ENCODE assay signal across 33 mouse cellular contexts in genomic region chr11:68539621-68540020, GRCm38 (mm10). TPM values are rescaled to one million over a fixed set of nuclear protein-coding genes. Genes with fewer than 3 reads are reported as not detected.
DNase-seq lines count a peak whose midpoint lies in the region; ATAC-seq and TF ChIP-seq lines count a peak whose summit lies in the region.
"Had no signal": no experiment of that assay in that cellular context is flagged by ENCODE, and none has a peak within 500 bp of the region (broad histone marks: within the 10 kb centered on the region; RNA-seq: fewer than 3 reads in every experiment).

No protein-coding gene starts in this region.

- H3K27ac ChIP-seq in midbrain, embryonic 11.5 days (ENCODE audit: low read depth, low read length) = no peak overlapping the region
- no peak overlapping the region for H3K27ac ChIP-seq in midbrain, postnatal 0 days (ENCODE audit: low read depth, low read length)
- no peak overlapping the region for H3K27ac ChIP-seq in forebrain, embryonic 13.5 days
- H3K27ac ChIP-seq: embryonic facial prominence, embryonic 10.5 days; embryonic facial prominence, embryonic 13.5 days; forebrain, embryonic 12.5 days; gastrocnemius, adult 2 months; heart, embryonic 10.5 days; heart, embryonic 13.5 days; hindbrain, embryonic 14.5 days; hindbrain, postnatal 0 days had no signal

- no peaks in the 10 kb centered on the region for H3K9me3 ChIP-seq in midbrain, embryonic 11.5 days (ENCODE audit: control insufficient read depth, low read length)
- H3K9me3 ChIP-seq in midbrain, postnatal 0 days (ENCODE audit: low read length) = no peaks in the 10 kb centered on the region
- H3K9me3 ChIP-seq in forebrain, embryonic 13.5 days (replicated peaks) = no peaks in the 10 kb centered on the region
- H3K9me3 ChIP-seq: embryonic facial prominence, embryonic 10.5 days; embryonic facial prominence, embryonic 13.5 days; forebrain, embryonic 12.5 days; heart, embryonic 10.5 days; heart, embryonic 13.5 days had no signal

- ATAC-seq in frontal cortex, adult (ENCODE audit: low TSS enrichment) = peak; percentile 75
- no peak for ATAC-seq in midbrain, embryonic 11.5 days (ENCODE audit: low FRiP score)
- ATAC-seq in midbrain, postnatal 0 days (ENCODE audit: low FRiP score) = no peak
- ATAC-seq in Patski = peak; percentile 20
- no peak for ATAC-seq in forebrain, embryonic 13.5 days
- ATAC-seq: forebrain, embryonic 16.5 days; hindbrain, postnatal 0 days; inflammation-experienced regulatory T-cells, adult 6 months; intestine, embryonic 16.5 days had no signal

- in situ Hi-C loops in Patski (cut with MboI; ENCODE audit: low pct_unique_long_range_greater_than_20kb) = no loop called here

- no peaks in the 10 kb centered on the region for H3K4me1 ChIP-seq in midbrain, embryonic 11.5 days (ENCODE audit: control insufficient read depth, insufficient read depth, low read length)
- no peaks in the 10 kb centered on the region; the same call in 1 of the 2 replicates for H3K4me1 ChIP-seq in midbrain, postnatal 0 days (ENCODE audit: insufficient read depth, low read length)
- 0 out of 2 replicates have a peak, but pooled peaks cover 3% of the 10 kb centered on the region for H3K4me1 ChIP-seq in forebrain, embryonic 13.5 days

- DNase-seq in frontal cortex, postnatal 14 days (ENCODE audit: low spot score in 2 of 2) = no peak
- DNase-seq in midbrain, embryonic 11.5 days (ENCODE audit: low spot score, missing footprints) = peak; percentile 56
- DNase-seq in midbrain, postnatal 0 days (ENCODE audit: low spot score) = no peak
- DNase-seq in Patski (ENCODE audit: low read depth, low spot score) = no peak
- DNase-seq: adrenal gland, postnatal 10 days; adrenal gland, postnatal 36 days; cerebellum, adult 11-12 months; cerebellum, adult 8-10 months; cerebellum, postnatal 10 days; cerebellum, postnatal 36 days; embryo, embryonic 11 days; gastrocnemius, adult 2 months; gastrocnemius, postnatal 14 days; heart, adult 18-20 months; heart, postnatal 14 days; heart, postnatal 4 days had no signal

- POLR2A ChIA-PET in Patski (lab: Charles Lee) = no interaction called here

- WGBS in midbrain, embryonic 11.5 days = 64% methylated on average over 5 of the region's 5 CpGs
- 62% methylated on average over 5 of the region's 5 CpGs for WGBS in midbrain, postnatal 0 days
- WGBS in forebrain, embryonic 13.5 days = 66% methylated on average over 5 of the region's 5 CpGs

- H3K4me3 ChIP-seq in midbrain, embryonic 11.5 days (ENCODE audit: low read depth, low read length) = no peak overlapping the region
- H3K4me3 ChIP-seq in midbrain, postnatal 0 days (ENCODE audit: low read depth, low read length) = no peak overlapping the region
- H3K4me3 ChIP-seq in forebrain, embryonic 13.5 days = no peak overlapping the region
- H3K4me3 ChIP-seq: embryonic facial prominence, embryonic 10.5 days; embryonic facial prominence, embryonic 13.5 days; erythroblast, embryonic 14.5 days; forebrain, embryonic 12.5 days; gastrocnemius, adult 2 months; heart, embryonic 10.5 days; heart, embryonic 13.5 days had no signal

- no peaks in the 10 kb centered on the region for H3K36me3 ChIP-seq in midbrain, embryonic 11.5 days (ENCODE audit: control insufficient read depth, insufficient read depth, low read length)
- H3K36me3 ChIP-seq in midbrain, postnatal 0 days (ENCODE audit: insufficient read depth, low read length) = no peaks in the 10 kb centered on the region
- H3K36me3 ChIP-seq in forebrain, embryonic 13.5 days (ENCODE audit: poor library complexity, severe bottlenecking) = no peaks in the 10 kb centered on the region
- H3K36me3 ChIP-seq: embryonic facial prominence, embryonic 10.5 days; embryonic facial prominence, embryonic 13.5 days; forebrain, embryonic 12.5 days; heart, embryonic 10.5 days; heart, embryonic 13.5 days had no signal

- no peak overlapping the region for H3K9ac ChIP-seq in midbrain, embryonic 11.5 days (ENCODE audit: low read length)
- H3K9ac ChIP-seq in midbrain, postnatal 0 days (replicated peaks; ENCODE audit: low read length, poor library complexity, severe bottlenecking) = no peak overlapping the region
- no peak overlapping the region for H3K9ac ChIP-seq in forebrain, embryonic 13.5 days
- H3K9ac ChIP-seq: embryonic facial prominence, embryonic 13.5 days; forebrain, embryonic 12.5 days; heart, embryonic 13.5 days; hindbrain, embryonic 14.5 days had no signal

- CTCF ChIA-PET in Patski (lab: Charles Lee) = no interaction called here

- no peak for TF ChIP-seq CTCF in midbrain, postnatal 0 days (IDR thresholded peaks at IDR 0.05)
- no peak for TF ChIP-seq CTCF in Patski (IDR thresholded peaks at IDR 0.05)

- H3K27me3 ChIP-seq in midbrain, embryonic 11.5 days (ENCODE audit: control insufficient read depth, insufficient read depth, low read length) = no peaks in the 10 kb centered on the region
- no peaks in the 10 kb centered on the region for H3K27me3 ChIP-seq in midbrain, postnatal 0 days (ENCODE audit: insufficient read depth, low read length)
- no peaks in the 10 kb centered on the region for H3K27me3 ChIP-seq in Patski
- H3K27me3 ChIP-seq in forebrain, embryonic 13.5 days = no peaks in the 10 kb centered on the region
- H3K27me3 ChIP-seq: embryonic facial prominence, embryonic 13.5 days had no signal

- no peak overlapping the region for H3K4me2 ChIP-seq in midbrain, embryonic 11.5 days
- no peak overlapping the region for H3K4me2 ChIP-seq in midbrain, postnatal 0 days (ENCODE audit: low read depth, low read length, poor library complexity, severe bottlenecking)
- no peak overlapping the region for H3K4me2 ChIP-seq in forebrain, embryonic 13.5 days
- H3K4me2 ChIP-seq: embryonic facial prominence, embryonic 13.5 days; forebrain, embryonic 12.5 days; heart, embryonic 13.5 days; hindbrain, embryonic 14.5 days had no signal

RNA-seq across cellular contexts. Expression of gene Mfsd6l, which starts 16.4 kb away (rescaled TPM):
- polyA plus RNA-seq in midbrain, embryonic 11.5 days (2014; fragmentation: Nextera tagmentation; extraction: Ambion mirVana) = not detected in 2 replicates
- total RNA-seq in midbrain, postnatal 0 days (2014; rRNA removed) = 0.11 and 0.33 TPM in 2 replicates
- 0.19 TPM in 1 of 2 replicates, not detected in the other for polyA plus RNA-seq in midbrain, postnatal 0 days (2015; fragmentation: Nextera tagmentation; extraction: Ambion mirVana)
- 0.08 TPM for polyA plus RNA-seq in Patski (2021)
- not detected in 2 replicates for polyA plus RNA-seq in forebrain, embryonic 13.5 days (2015; fragmentation: Nextera tagmentation; extraction: Ambion mirVana)
- total RNA-seq: adrenal gland, adult 18-20 months; adrenal gland, postnatal 36 days; gastrocnemius, postnatal 14 days had no signal
- polyA plus RNA-seq: erythroblast, embryonic 14.5 days; forebrain, embryonic 12.5 days; forebrain, embryonic 16.5 days; heart, embryonic 13.5 days; hindbrain, embryonic 11.5 days; hindbrain, embryonic 14.5 days; inflammation-experienced regulatory T-cells, adult 6 months had no signal

RNA-seq across cellular contexts. Expression of gene Pik3r6, which starts 36.8 kb away (rescaled TPM):
- polyA plus RNA-seq in midbrain, embryonic 11.5 days (2014; fragmentation: Nextera tagmentation; extraction: Ambion mirVana) = 0.98 and 1.3 TPM in 2 replicates
- total RNA-seq in midbrain, postnatal 0 days (2014; rRNA removed) = 1.8 and 2.2 TPM in 2 replicates
- 1.2 and 1.5 TPM in 2 replicates for polyA plus RNA-seq in midbrain, postnatal 0 days (2015; fragmentation: Nextera tagmentation; extraction: Ambion mirVana)
- polyA plus RNA-seq in Patski (2021) = 1.5 TPM
- polyA plus RNA-seq in forebrain, embryonic 13.5 days (2015; fragmentation: Nextera tagmentation; extraction: Ambion mirVana) = 0.89 and 0.96 TPM in 2 replicates
- polyA plus RNA-seq: inflammation-experienced regulatory T-cells, adult 6 months had no signal

RNA-seq across cellular contexts. Expression of gene Ccdc42, which starts 47.2 kb away (rescaled TPM):
- 0.92 and 1.5 TPM in 2 replicates for polyA plus RNA-seq in midbrain, embryonic 11.5 days (2014; fragmentation: Nextera tagmentation; extraction: Ambion mirVana)
- 0.33 TPM in 1 of 2 replicates, not detected in the other for total RNA-seq in midbrain, postnatal 0 days (2014; rRNA removed)
- 0.37 and 0.51 TPM in 2 replicates for polyA plus RNA-seq in midbrain, postnatal 0 days (2015; fragmentation: Nextera tagmentation; extraction: Ambion mirVana)
- polyA plus RNA-seq in Patski (2021) = not detected
- polyA plus RNA-seq in forebrain, embryonic 13.5 days (2015; fragmentation: Nextera tagmentation; extraction: Ambion mirVana) = 0.16 TPM in 1 of 2 replicates, not detected in the other
- total RNA-seq: adrenal gland, postnatal 36 days; ES-E14; gastrocnemius, adult 2 months; gastrocnemius, postnatal 4 days; heart, adult 18-20 months; heart, postnatal 14 days; hindbrain, postnatal 0 days had no signal
- polyA plus RNA-seq: embryonic facial prominence, embryonic 13.5 days; erythroblast, embryonic 14.5 days; inflammation-experienced regulatory T-cells, adult 6 months; intestine, embryonic 16.5 days had no signal

Comparison
In these comparisons a context has a peak if more than half of its experiments do, and no peak if none do; other contexts are left out.
1. ATAC-seq: peak in frontal cortex, adult (single experiment) and Patski (single experiment); none in midbrain, embryonic 11.5 days (single experiment), midbrain, postnatal 0 days (single experiment) and forebrain, embryonic 13.5 days (single experiment).